Mouse (Mus musculus): ENCODE measurements around the gene Rhox6. TPM values are rescaled to one million over a fixed set of nuclear protein-coding genes. Genes with fewer than 3 reads are reported as not detected.

Rhox6 gene
- polyA plus RNA-seq, 1 experiment from 2014 or later: not detected

Other genes starting within 250 kb of the Rhox6 start
- not detected in 2 replicates for gene Rhox3f, start 245.9 kb upstream of the Rhox6 start, polyA plus RNA-seq (2015; fragmentation: Nextera tagmentation; extraction: Ambion mirVana)
- gene Rhox4f, start 219.2 kb upstream of the Rhox6 start, polyA plus RNA-seq (2015; fragmentation: Nextera tagmentation; extraction: Ambion mirVana): not detected in 2 replicates
- gene Rhox3g, start 198.3 kb upstream of the Rhox6 start, polyA plus RNA-seq (2015; fragmentation: Nextera tagmentation; extraction: Ambion mirVana): not detected in 2 replicates
- not detected in 2 replicates for gene Rhox2g, start 183.4 kb upstream of the Rhox6 start, polyA plus RNA-seq (2015; fragmentation: Nextera tagmentation; extraction: Ambion mirVana)
- not detected in 2 replicates for gene Rhox4g, start 175.6 kb upstream of the Rhox6 start, polyA plus RNA-seq (2015; fragmentation: Nextera tagmentation; extraction: Ambion mirVana)
- not detected in 2 replicates for gene Rhox3h, start 158.1 kb upstream of the Rhox6 start, polyA plus RNA-seq (2015; fragmentation: Nextera tagmentation; extraction: Ambion mirVana)
- gene Rhox2h, start 153.6 kb upstream of the Rhox6 start, polyA plus RNA-seq (2015; fragmentation: Nextera tagmentation; extraction: Ambion mirVana): not detected in 2 replicates
- 0.70 and 1.6 TPM in 2 replicates for gene Rhox5, start 22.1 kb upstream of the Rhox6 start, polyA plus RNA-seq (2015; fragmentation: Nextera tagmentation; extraction: Ambion mirVana)
- gene Rhox7a, start 4.8 kb downstream of the Rhox6 start, polyA plus RNA-seq (2015; fragmentation: Nextera tagmentation; extraction: Ambion mirVana): not detected in 2 replicates
- gene Rhox8, start 52.0 kb downstream of the Rhox6 start, polyA plus RNA-seq (2015; fragmentation: Nextera tagmentation; extraction: Ambion mirVana): not detected in 2 replicates
- not detected in 2 replicates for gene Rhox7b, start 70.3 kb downstream of the Rhox6 start, polyA plus RNA-seq (2015; fragmentation: Nextera tagmentation; extraction: Ambion mirVana)
- gene Rhox9, start 74.9 kb downstream of the Rhox6 start, polyA plus RNA-seq (2015; fragmentation: Nextera tagmentation; extraction: Ambion mirVana): not detected in 2 replicates
- not detected in 2 replicates for gene Btg1-ps1, start 191.9 kb downstream of the Rhox6 start, polyA plus RNA-seq (2015; fragmentation: Nextera tagmentation; extraction: Ambion mirVana)
- not detected in 2 replicates for gene Btg1-ps2, start 216.2 kb downstream of the Rhox6 start, polyA plus RNA-seq (2015; fragmentation: Nextera tagmentation; extraction: Ambion mirVana)
- gene Rhox10, start 239.6 kb downstream of the Rhox6 start, polyA plus RNA-seq (2015; fragmentation: Nextera tagmentation; extraction: Ambion mirVana): not detected in 2 replicates